Mouse (Mus musculus) testis, postnatal 10 days (tissue): Measurements from ENCODE around the gene Rtn4.

Experiments used
- DNase-seq: peaks from one replicate; pipeline ENCODE4 v3.0.0; 2021; ENCODE audit warnings: low spot score

Rtn4 gene

GRCm38 (mm10) chr11:29765063-29765462, 72.3 kb downstream of the Rtn4 start:
- no peak for DNase-seq

GRCm38 (mm10) chr11:29766313-29766982, 73.7 kb downstream of the Rtn4 start:
- no peak for DNase-seq

- no peak for DNase-seq
Observed at GRCm38 (mm10) chr11:29768523-29768922, 75.8 kb downstream of the Rtn4 start.

- no peak for DNase-seq
Observed at GRCm38 (mm10) chr11:29770666-29771400, 78.1 kb downstream of the Rtn4 start.

- no peak for DNase-seq
Observed at GRCm38 (mm10) chr11:29772279-29772678, 79.5 kb downstream of the Rtn4 start.

- DNase-seq, result no peak
Observed at GRCm38 (mm10) chr11:29774296-29774695, 81.5 kb downstream of the Rtn4 start.

GRCm38 (mm10) chr11:29774760-29775159, 82.0 kb downstream of the Rtn4 start:
- no peak for DNase-seq

- no peak for DNase-seq
Observed at GRCm38 (mm10) chr11:29777964-29778363, 85.2 kb downstream of the Rtn4 start.

GRCm38 (mm10) chr11:29778936-29779335, 86.2 kb downstream of the Rtn4 start:
- DNase-seq, result no peak

GRCm38 (mm10) chr11:29779409-29780026, 86.8 kb downstream of the Rtn4 start:
- DNase-seq, result no peak

- DNase-seq, result no peak
Observed at GRCm38 (mm10) chr11:29786583-29787219, 94.0 kb downstream of the Rtn4 start.

GRCm38 (mm10) chr11:29787473-29787872, 94.7 kb downstream of the Rtn4 start:
- DNase-seq, result no peak

GRCm38 (mm10) chr11:29788499-29788898, 95.8 kb downstream of the Rtn4 start:
- no peak for DNase-seq

- DNase-seq, result no peak
Observed at GRCm38 (mm10) chr11:29788921-29789638, 96.3 kb downstream of the Rtn4 start.

- DNase-seq, result no peak
Observed at GRCm38 (mm10) chr11:29790796-29791195, 98.0 kb downstream of the Rtn4 start.
